Mouse (Mus musculus): Measurements from ENCODE around the gene Dda1.

GRCm38 (mm10) chr8:71445096-71445495 is 23.9 kb upstream of the Dda1 start:
- TF ChIP-seq CTCF (IDR thresholded peaks at IDR 0.05; ENCODE audit: low read depth) (no peak), EP300 (IDR thresholded peaks at IDR 0.05; ENCODE audit: low read depth) (no peak)

Measured in liver, embryonic 14.5 days (tissue).